Mouse (Mus musculus) brain, embryonic 18.5 days (tissue): ENCODE data around the gene Arid3c.
"Not testable (repeated sequence)": the region's sequence is repeated elsewhere in the genome, so short reads cannot be mapped to it uniquely, and the experiment has no call there.

ENCODE experiments used
- DNase-seq: peaks from one replicate; pipeline ENCODE4 v3.0.0-alpha.2; 2012; ENCODE audit warnings: low read depth, low spot score

The Arid3c gene

GRCm38 (mm10) chr4:41705922-41706754 lies 24.8 kb downstream of the Arid3c start:
- no peak for DNase-seq

- DNase-seq, result no peak
Observed at GRCm38 (mm10) chr4:41704651-41705050, 26.3 kb downstream of the Arid3c start.

DNA sequence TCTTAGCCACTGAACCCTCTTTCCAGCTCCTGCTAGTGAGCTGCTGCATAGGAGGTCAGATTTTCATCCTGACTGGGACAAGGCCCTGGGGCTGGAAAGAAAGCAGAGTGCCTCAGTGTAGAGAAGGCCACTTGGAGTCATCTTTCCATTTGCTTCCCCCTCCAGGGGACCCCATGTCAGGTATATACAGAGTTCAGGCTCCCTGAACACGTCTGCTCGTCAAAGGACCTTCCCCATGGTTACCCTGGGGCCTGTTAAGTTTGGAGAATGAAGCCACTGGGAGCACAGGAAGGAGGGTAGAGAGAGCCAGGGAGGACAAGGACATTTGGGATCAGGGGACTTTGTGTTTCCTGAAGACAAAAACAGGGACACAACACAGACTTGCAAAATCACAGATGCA lies 28.7 kb downstream of the Arid3c start:
- not testable (repeated sequence) for DNase-seq

GRCm38 (mm10) chr4:41700224-41700623 lies 30.7 kb downstream of the Arid3c start:
- not testable (repeated sequence) for DNase-seq

DNA sequence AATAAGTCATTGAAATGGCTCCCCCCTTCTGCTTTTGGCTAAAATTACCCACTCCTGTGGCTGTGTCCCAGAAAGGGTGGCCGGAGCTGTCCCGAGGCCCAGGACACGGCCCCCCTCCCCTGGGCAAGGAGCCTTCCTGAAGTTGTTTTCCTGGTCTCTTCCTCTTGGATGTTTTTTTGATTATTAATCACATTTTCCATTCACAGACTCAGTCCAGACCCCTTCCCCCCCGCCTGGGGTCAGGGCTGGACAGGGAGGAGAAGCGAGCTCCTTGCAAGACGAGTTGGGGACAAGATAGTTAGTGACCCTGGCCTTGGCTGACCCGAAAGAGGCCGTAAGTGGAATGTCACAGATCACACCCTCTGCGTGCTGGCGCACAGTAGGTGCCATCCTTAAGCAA lies 31.2 kb downstream of the Arid3c start, which contains the start of gene Il11ra1:
Gene Il11ra1 (plus strand): TSS at position 207 of the 400 bp plus-strand sequence.
- DNase-seq, result not testable (repeated sequence)

DNA sequence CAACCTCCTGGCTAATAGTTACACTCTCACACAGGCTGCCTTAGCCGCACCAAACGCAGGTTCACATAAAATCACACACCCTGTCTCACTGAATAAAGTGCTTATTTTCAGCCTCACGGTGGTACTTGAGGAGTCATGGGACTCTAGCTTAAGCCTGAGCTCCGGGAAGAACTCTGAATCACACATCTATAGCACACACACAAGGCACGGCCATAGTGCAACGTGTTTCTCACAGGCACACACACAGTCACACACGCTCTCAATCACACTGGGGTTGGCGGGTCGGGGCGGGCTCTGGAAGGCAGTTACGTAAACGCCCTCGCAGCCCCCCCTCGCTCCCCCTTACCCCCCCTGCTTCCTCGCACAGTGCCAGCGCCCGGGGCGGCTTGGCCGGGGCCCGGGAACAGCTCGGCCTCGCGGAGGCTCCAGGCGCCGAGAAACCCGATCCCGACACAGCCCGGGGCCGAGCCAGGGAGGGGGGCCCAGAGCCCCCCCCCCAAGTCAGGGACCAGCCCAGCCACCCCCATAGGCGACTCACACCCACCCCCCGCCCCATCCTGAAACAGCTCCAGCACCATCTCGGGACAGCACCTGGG lies 32.4 kb downstream of the Arid3c start:
- DNase-seq, result not testable (repeated sequence)

DNA sequence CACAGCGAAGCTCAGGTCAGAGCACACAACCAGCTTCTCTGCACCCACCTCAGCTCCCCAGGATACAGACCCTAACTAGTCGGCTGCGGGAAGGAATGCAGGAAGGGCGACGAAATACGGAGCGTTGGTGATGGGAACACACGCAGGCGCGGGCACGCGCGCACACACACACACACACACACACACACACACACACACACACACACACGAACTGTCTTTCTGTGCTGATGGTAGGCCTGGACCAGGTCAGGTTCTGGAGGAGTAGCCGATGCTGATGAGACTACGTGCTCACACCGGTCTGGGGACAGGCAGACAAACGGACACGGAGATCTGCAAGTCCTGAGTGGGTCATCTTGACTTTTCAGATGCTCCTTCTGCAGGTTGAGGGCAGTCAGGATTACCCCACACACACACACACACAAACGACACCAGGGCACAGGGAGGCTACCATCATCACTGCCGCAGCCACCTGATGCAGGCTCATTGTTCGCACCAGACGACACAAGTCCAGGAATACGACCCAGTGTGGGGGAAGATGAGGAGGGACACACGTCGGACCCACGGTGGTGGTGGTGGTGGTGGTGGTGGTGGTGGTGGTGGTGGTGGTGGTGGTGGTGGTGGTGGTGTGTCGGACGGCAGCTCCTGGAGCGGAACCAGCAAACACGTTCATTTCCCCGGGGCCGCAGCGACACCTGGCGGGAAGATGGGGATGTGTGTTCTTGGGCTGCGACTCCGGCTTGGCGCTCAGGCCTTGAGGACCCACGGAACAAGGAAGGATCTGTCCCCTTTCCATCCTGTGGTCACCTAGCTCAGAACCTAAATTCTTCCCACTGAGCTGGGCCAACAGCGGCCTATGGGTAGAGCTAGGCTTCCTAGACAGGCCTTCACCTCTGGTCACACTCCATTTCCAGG lies 33.8 kb downstream of the Arid3c start, which contains the start of gene Cntfr:
Gene Cntfr (minus strand): TSS at position 160 of the 912 bp plus-strand sequence.
- DNase-seq, result not testable (repeated sequence)

- not testable (repeated sequence) for DNase-seq
Observed at GRCm38 (mm10) chr4:41696452-41696851, 34.5 kb downstream of the Arid3c start.

DNA sequence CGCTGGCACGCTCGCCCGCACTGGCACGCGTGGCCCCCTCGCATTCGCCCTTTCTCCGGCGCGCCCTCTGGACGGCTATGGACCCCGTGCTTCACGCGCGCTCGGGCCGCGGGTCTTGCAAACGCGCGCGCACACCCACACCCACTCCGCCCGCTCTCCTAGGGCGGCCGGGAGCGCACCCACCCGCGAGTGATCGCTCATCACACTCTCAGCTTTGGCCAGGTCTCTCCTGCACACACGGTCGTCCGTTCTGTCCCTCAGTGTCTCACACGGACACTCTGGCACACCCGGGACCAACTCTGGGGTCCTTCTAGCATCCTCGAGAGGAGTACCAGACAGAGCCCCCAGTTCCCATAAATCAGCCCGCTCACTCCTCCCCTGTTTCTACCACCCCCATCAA lies 35.1 kb downstream of the Arid3c start:
- DNase-seq, result not testable (repeated sequence)

DNA sequence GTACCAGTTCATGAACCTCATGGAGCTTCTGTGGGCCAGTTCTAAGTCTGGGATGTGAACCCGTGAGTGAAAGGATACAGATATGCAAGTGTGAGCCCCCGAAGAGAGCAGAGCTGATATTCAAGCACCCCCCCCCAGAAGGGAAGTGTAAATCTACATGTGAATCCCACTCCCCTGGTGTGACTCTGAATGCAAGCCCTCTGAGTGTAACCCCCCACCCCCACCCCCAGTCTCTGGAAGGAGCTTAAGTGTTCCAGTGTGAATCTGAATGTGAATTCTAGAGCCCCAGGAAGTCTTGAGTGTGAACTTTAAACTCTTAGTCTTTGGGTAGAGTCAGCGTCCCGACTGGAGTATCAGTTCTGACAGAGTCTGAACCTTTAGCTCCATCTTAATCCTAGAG lies 37.4 kb downstream of the Arid3c start:
- not testable (repeated sequence) for DNase-seq

- not testable (repeated sequence) for DNase-seq
Observed at GRCm38 (mm10) chr4:41690014-41690413, 40.9 kb downstream of the Arid3c start.

GRCm38 (mm10) chr4:41688562-41688961 lies 42.4 kb downstream of the Arid3c start:
- DNase-seq, result not testable (repeated sequence)

DNA sequence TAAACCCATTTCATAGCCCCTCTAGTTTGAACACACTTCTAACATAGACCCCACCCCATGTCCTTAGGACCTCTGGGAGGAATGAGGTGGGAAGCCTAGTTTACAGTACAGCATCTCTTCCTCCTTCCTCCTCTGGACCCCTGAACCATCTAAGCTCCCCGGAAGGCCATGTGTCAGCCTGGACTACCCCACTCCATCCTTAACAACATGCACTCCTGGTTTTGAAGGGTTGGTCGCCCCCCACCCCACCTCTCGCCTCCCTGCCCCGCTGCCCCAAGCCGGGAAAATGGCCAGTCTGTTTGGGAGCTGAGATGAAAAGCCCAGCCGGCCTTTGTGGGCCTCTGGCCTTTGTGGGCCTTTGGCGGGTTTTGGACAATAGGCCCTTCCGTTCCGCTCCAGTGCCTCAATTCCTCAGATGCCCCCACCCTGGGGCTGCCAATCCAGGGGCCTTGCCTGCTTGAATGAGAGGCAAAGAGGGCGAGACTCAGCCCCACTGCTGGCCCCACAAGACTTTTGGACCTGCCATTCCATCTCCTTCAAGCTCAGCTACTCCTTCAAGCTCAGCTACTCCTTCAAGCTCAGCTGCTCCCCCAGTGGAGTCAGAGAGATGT lies 45.0 kb downstream of the Arid3c start:
- DNase-seq, result not testable (repeated sequence)

- DNase-seq, result not testable (repeated sequence)
Observed at GRCm38 (mm10) chr4:41684931-41685453, 46.0 kb downstream of the Arid3c start.

DNA sequence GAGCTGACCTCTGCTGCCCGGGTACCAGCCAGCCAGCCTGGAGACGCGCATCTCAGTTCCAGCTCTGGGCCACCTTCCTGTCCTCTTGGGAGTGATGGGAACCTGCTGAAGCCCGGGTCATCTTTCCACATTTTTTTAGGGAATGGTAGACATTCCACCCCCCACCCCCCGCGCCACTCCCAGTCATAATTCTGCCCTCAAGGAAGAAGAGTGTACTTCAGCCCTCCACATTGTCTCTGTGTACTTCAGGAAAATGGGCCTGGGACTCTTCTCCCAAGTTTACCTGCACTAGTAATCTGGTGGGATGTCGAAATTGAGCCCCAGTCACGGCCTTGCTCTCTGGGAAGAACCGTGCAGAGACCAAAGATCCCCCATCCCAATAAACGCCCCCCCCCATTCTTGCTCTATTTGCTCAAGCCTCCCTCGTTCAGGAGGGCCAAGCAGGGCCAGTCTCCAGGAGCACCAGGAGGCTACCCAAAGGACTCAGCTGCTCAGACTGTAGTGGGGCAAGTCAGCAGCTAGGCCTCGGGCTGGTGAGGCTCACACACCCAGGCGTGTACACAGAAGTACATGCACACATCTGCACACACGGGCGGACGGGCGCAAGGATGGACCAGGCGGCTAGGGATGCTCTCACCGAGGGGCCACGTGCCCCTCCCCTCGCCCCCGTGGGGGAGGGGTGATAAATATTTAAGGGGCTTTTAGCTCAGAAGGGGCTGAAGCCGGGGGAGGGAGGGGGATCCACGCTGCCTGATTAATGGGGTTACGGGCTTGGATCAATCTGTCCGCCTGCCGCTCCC lies 46.6 kb downstream of the Arid3c start:
- not testable (repeated sequence) for DNase-seq

GRCm38 (mm10) chr4:41683303-41683702 lies 47.6 kb downstream of the Arid3c start:
- DNase-seq, result not testable (repeated sequence)

DNA sequence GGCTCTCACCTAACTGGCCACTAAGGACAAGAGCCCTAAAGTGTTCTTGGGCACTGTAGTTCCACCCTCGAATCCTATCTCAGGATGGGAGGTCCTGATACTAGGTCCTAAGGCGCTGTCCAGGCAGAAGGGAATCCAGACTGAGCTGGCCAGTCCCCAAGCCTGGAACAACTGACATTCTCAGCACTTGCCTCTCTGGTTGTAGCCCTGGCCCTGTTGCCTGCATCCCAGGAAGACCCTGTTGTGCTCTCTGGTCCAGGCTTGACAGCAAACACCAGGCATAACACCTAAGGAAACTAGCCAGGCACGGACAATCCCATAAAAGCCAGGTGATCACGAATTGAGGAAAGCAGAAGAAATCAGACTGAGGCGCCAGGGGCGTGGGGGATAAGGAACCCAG lies 48.2 kb downstream of the Arid3c start:
- no peak for DNase-seq

- no peak for DNase-seq
Observed at GRCm38 (mm10) chr4:41681947-41682346, 49.0 kb downstream of the Arid3c start.

DNA sequence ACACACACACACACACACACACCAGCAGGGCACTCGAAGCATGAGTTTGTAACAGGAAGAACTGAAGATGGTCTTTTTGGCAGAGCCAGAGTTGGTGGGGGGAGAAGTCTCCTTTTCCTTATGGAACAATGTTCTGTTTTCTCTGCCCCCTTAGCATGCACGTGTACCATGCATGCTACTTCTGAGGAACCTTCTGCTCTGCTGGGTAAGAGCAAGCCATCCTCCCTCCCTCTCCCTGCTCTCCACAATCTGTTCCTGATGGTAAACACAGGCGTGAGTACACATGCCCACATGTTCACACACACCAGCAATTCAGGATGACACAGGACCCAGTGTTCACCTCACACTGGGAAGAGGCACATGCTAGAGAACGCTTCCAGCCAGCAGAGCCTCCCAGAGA lies 49.8 kb downstream of the Arid3c start:
- no peak for DNase-seq

DNA sequence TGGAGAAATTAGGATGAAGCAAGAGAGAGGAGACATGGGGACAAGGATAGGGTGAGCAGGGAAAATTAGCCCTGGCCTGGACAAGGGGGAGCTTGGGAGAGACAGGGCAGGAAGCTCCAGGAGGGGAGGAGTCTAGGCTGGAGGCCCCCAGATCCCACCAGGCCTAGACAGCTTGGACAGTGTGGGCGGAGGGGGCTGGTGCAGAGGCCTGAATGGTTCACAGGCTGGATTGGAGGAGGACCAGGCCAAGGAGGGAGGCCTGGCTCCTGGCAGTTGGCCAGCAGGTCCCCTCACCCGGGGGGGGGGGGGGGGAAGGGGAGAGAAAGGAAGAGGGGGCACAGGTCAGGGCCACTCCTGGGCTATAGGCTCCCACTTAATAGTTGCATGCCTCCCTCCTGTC lies 51.7 kb downstream of the Arid3c start:
- no peak for DNase-seq
